Mouse (Mus musculus) hindbrain, embryonic 15.5 days (tissue): ENCODE measurements around the gene Dnmbp. TPM values are rescaled to one million over a fixed set of nuclear protein-coding genes. Genes with fewer than 3 reads are reported as not detected.

Experiments used
- ATAC-seq: fragments of 200-750 bp; cut with Nextera tagmentation; 2 replicates; pipeline ENCODE4 v1.8.0; 2017; ENCODE audit warnings: low read depth, moderate number of reproducible peaks, moderate TSS enrichment; ENCODE audit not compliant: low FRiP score
- H3K27ac ChIP-seq: fragments of 300-500 bp; sonication (generic); replicated peaks from 2 replicates; pipeline ENCODE4 v1.5.1; 2015; ENCODE audit warnings: mild to moderate bottlenecking, inconsistent platforms
- H3K27me3 ChIP-seq: fragments of 300-500 bp; sonication (generic); 2 replicates; pipeline ENCODE4 v1.6.1; 2015; ENCODE audit warnings: control low read depth, inconsistent platforms
- H3K36me3 ChIP-seq: fragments of 300-500 bp; sonication (generic); 2 replicates; pipeline ENCODE4 v1.6.1; 2015; ENCODE audit warnings: control low read depth, inconsistent platforms
- H3K4me1 ChIP-seq: fragments of 300-500 bp; sonication (generic); replicated peaks from 2 replicates; pipeline ENCODE4 v1.6.1; 2015; ENCODE audit warnings: control low read depth, inconsistent platforms
- H3K4me2 ChIP-seq: fragments of 300-500 bp; sonication (generic); 2 replicates; pipeline ENCODE4 v1.6.1; 2015; ENCODE audit warnings: moderate library complexity, mild to moderate bottlenecking, inconsistent platforms
- H3K4me3 ChIP-seq: fragments of 300-500 bp; sonication (generic); 2 replicates; pipeline ENCODE4 v1.5.1; 2015; ENCODE audit warnings: mild to moderate bottlenecking, inconsistent platforms
- H3K9ac ChIP-seq: fragments of 300-500 bp; sonication (generic); 2 replicates; pipeline ENCODE4 v1.6.1; 2015; ENCODE audit warnings: inconsistent platforms
- H3K9me3 ChIP-seq: fragments of 300-500 bp; sonication (generic); 2 replicates; pipeline ENCODE4 v1.6.1; 2016; ENCODE audit warnings: control low read depth, inconsistent platforms
- WGBS: fragments of 180-500 bp; shearing (Covaris S2); methylation state at CpG from one replicate; pipeline ENCODE4 v1.1.7; 2015; 5-methylcytosine and 5-hydroxymethylcytosine counted together
- polyA plus RNA-seq: library from polyadenylated mRNA; unstranded; fragments of >200 nt; fragmentation: Nextera tagmentation; extraction: Ambion mirVana; gene quantifications from 2 replicates; pipeline ENCODE4 v1.2.1, GENCODE M21; 2015

Gene Dnmbp
- polyA plus RNA-seq, 1 experiment from 2014 or later, result 9.1 TPM

DNA sequence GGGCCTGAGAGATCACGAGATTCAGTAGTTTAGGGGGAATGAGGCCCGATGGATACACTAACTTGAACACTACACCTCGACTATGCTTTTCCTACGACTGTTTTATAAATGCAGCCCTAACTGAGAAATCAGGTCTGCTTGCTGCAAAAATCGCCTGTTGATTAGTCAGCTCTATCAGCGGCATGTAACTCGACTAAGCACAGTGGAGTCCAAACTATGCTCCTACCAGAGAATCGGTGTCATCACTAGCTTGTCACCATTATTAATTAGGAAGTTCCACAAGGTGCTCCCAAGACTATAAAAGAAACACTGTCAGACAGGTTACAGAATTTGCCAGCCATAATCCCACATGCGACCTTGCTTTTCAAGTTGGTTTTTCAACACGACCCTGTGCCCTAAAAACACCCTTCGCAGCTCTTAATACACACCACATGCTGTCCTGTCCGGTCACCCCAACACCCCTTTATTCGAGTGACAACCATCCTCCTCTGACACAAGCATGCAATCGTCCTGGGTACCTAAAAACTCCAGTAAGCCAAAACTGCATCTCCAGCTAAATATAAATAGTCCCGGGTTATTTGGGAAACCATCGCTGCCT, 721 bp downstream of the Dnmbp start:
- peak overlapping the region; percentile 78 for H3K4me2 ChIP-seq
- no peaks in the 10 kb centered on the region for H3K36me3 ChIP-seq
- peaks cover 18% of the 10 kb centered on the region for H3K4me1 ChIP-seq
- peak overlapping the region; percentile 79 for H3K9ac ChIP-seq
- ATAC-seq, result no peak
- peak overlapping the region; percentile 80 for H3K4me3 ChIP-seq
- 28% methylated on average over 16 of the region's 16 CpGs for WGBS
- no peaks in the 10 kb centered on the region for H3K9me3 ChIP-seq
- H3K27ac ChIP-seq, result 0 out of 2 replicates have a peak overlapping the region, but pooled peaks have one; percentile 59
- no peaks in the 10 kb centered on the region for H3K27me3 ChIP-seq

DNA sequence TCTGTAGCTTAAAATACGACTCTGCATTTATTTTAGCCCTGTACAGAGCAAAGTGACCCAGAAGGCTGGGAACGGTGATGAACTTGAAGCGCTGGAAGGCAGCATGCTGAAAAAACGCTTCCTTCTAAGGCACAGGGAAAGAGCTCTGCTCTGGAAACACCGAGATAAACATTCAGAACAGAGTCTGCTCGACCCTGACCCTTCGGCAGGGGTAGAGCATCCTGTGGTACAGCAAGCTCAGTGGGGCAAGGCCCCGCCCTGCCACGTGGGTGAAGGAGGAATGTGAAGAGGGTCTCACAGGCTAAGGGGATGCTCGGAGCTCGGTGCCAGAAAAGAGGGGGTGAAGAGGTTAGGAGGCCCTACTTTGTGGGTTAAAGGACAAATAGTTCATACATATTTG, 1.6 kb downstream of the Dnmbp start:
- no peaks in the 10 kb centered on the region for H3K36me3 ChIP-seq
- no peak overlapping the region for H3K27ac ChIP-seq
- H3K9ac ChIP-seq, result no peak overlapping the region
- H3K4me1 ChIP-seq, result peaks cover 18% of the 10 kb centered on the region
- H3K9me3 ChIP-seq, result no peaks in the 10 kb centered on the region
- H3K27me3 ChIP-seq, result no peaks in the 10 kb centered on the region
- H3K4me3 ChIP-seq, result no peak overlapping the region
- WGBS, result 52% methylated on average over 11 of the region's 11 CpGs
- H3K4me2 ChIP-seq, result peak overlapping the region; percentile 30; the same call in 1 of the 2 replicates
- ATAC-seq, result no peak

DNA sequence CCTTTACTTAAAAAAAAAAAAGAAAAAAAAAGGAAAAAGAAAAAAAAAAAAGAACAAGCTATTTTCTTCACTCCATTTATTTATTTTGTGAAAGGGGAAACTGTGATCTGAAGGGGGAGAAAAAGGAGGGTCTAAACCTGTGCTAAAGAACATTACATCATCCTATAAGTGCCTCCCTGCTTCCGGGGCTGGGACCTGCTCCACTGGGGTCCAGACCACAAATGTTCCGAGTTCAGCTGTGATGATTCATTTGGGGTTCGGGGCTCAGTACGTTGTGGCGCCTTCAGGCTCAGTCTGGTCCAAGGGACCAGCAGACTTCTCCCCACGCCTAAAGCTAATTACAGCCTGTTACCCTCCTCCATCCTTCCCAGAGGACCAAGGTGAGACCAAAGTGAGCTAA, 9.1 kb downstream of the Dnmbp start:
- 82% methylated on average over 6 of the region's 6 CpGs for WGBS
- H3K9me3 ChIP-seq, result no peaks in the 10 kb centered on the region
- no peak overlapping the region for H3K9ac ChIP-seq
- H3K4me3 ChIP-seq, result no peak overlapping the region
- H3K4me2 ChIP-seq, result no peak overlapping the region
- peaks cover 7% of the 10 kb centered on the region for H3K4me1 ChIP-seq
- no peak for ATAC-seq
- H3K27ac ChIP-seq, result no peak overlapping the region
- H3K36me3 ChIP-seq, result no peaks in the 10 kb centered on the region
- H3K27me3 ChIP-seq, result no peaks in the 10 kb centered on the region

DNA sequence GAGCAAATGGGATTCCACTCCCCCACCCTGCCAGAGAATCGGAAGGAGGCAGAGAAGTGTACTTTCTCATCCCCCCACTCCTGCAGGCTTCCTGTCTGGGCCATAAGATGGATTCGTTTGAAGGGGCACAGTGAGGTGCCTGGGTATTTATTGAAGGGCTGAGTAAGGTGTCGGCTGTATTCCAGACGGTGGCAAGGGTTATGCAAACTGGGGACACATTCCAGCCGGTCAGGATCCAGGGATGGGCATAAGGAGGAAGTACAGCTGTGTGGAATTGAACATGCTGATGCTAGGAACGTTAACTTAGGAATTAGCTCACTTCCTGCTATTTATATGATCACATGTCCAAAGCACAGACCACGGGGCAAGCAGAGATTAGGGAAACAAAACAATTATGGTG, 9.6 kb downstream of the Dnmbp start:
- Histone ChIP-seq H3K27ac (no peak overlapping the region), H3K9me3 (no peaks in the 10 kb centered on the region), H3K4me2 (no peak overlapping the region), H3K4me3 (no peak overlapping the region), H3K36me3 (no peaks in the 10 kb centered on the region), H3K9ac (no peak overlapping the region), H3K27me3 (no peaks in the 10 kb centered on the region), H3K4me1 (peaks cover 7% of the 10 kb centered on the region)
- ATAC-seq, result no peak
- WGBS, result 28% methylated on average over 7 of the region's 7 CpGs

DNA sequence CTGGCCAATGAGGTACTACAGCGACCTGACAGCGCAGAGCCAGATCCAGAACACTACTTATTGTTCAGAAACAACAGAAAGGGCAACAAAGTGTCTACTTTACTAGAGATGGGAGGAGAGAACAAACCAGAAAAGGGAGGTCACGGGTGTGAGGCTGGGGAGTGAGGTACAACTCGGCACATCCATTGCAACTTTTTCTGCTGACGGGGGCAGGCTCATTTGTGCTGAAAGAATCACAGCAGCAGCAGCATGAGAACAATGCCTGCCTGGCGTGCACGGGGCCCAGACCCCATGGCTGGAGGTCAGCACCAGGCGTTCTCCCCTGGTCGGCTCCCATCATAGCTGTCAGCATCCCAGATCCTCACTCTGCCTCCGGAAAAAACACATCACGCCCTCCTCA, 10.1 kb downstream of the Dnmbp start:
- H3K4me1 ChIP-seq, result peaks cover 7% of the 10 kb centered on the region
- no peak overlapping the region for H3K9ac ChIP-seq
- H3K27ac ChIP-seq, result no peak overlapping the region
- H3K9me3 ChIP-seq, result no peaks in the 10 kb centered on the region
- no peaks in the 10 kb centered on the region for H3K27me3 ChIP-seq
- no peaks in the 10 kb centered on the region for H3K36me3 ChIP-seq
- no peak overlapping the region for H3K4me2 ChIP-seq
- no peak for ATAC-seq
- no peak overlapping the region for H3K4me3 ChIP-seq
- 11% methylated on average over 11 of the region's 11 CpGs for WGBS

DNA sequence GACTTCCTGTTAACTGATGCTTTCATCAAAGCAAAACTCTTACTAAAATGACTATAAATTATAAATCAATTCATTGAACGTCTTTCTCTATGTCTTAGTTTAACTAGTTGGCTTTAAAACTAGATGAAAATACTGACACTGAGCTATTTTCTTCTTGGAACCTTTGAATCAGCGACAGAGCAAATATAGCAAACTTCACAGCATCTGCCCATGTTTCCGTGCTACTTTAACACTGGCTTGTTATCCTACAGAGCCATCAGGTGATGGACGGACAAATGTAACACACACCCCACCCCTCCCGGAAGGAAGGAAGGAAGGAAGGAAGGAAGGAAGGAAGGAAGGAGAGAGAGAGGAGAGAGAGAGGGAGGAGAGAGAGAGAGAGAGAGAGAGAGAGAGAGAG, 12.0 kb downstream of the Dnmbp start:
- Histone ChIP-seq H3K4me1 (peaks cover 7% of the 10 kb centered on the region), H3K27me3 (no peaks in the 10 kb centered on the region), H3K9me3 (no peaks in the 10 kb centered on the region), H3K27ac (no peak overlapping the region), H3K36me3 (no peaks in the 10 kb centered on the region), H3K4me3 (no peak overlapping the region), H3K4me2 (no peak overlapping the region), H3K9ac (no peak overlapping the region)
- no peak for ATAC-seq
- WGBS, result 75% methylated on average over 5 of the region's 5 CpGs

DNA sequence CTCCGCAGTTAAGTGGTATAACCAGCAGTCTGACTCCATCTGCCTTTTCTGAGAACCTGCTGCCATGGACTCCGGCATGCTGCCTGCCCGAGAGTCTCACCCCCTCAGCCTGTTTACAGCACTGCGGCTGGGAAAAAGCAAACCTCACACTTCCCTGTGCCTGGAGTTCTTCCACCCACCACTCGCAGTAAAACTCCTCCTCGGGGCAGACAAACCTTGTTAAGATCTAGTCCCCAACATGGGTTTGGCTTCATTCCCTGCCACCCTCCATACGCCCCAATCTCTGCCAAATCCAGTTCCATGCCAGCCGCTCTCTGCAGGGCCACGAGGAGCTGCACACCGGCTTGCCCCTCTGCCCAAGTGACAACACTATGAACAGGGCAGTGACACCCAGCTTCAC, 12.9 kb downstream of the Dnmbp start:
- no peak overlapping the region for H3K9ac ChIP-seq
- no peak overlapping the region for H3K4me3 ChIP-seq
- ATAC-seq, result no peak
- no peaks in the 10 kb centered on the region for H3K36me3 ChIP-seq
- H3K9me3 ChIP-seq, result no peaks in the 10 kb centered on the region
- WGBS, result 62% methylated on average over 10 of the region's 10 CpGs
- peaks cover 7% of the 10 kb centered on the region for H3K4me1 ChIP-seq
- H3K27ac ChIP-seq, result no peak overlapping the region
- H3K4me2 ChIP-seq, result no peak overlapping the region
- no peaks in the 10 kb centered on the region for H3K27me3 ChIP-seq

DNA sequence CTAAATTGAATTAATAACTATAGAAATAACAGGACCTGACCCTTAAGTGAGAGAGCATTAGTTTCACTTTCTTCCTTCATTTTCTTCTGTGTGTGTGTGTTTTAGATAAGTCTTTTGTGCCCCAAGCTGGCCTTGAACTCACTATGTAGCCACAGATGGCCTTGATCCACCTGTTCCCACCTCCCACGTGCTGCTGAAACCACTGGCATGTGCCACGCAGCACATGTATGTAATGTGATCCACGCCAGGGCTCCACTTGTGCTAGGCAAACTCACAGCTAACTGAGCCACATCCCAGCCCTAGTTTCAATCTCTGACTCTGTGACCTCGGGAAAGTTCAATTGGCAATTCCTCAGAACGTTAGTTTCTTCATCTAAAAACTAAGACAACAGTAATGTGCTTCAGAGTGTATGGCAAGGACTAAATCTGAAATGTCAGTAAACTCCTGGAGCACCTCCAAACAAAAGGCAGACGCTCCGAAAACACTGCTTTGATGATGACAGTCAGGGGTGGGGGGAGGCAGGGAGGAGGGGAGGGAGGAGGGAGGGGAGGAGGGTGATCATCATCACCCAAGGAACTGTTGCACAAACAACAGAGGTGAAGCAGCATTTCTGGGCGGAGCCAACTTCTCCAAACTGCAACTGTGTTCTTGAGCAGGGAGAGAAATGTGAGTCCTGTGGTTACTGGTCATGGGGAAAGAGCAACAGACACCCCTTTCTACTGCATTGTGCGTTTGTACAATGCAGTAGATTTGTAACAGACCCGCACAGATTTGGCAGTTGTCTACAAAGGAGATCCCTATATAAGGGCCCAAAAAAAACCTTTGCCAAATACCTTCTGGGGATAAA, 13.6 kb downstream of the Dnmbp start:
- no peaks in the 10 kb centered on the region for H3K36me3 ChIP-seq
- H3K4me1 ChIP-seq, result peaks cover 7% of the 10 kb centered on the region
- WGBS, result 78% methylated on average over 10 of the region's 10 CpGs
- H3K4me3 ChIP-seq, result no peak overlapping the region
- H3K9ac ChIP-seq, result no peak overlapping the region
- no peaks in the 10 kb centered on the region for H3K9me3 ChIP-seq
- H3K27ac ChIP-seq, result no peak overlapping the region
- H3K4me2 ChIP-seq, result no peak overlapping the region
- no peaks in the 10 kb centered on the region for H3K27me3 ChIP-seq
- no peak for ATAC-seq

DNA sequence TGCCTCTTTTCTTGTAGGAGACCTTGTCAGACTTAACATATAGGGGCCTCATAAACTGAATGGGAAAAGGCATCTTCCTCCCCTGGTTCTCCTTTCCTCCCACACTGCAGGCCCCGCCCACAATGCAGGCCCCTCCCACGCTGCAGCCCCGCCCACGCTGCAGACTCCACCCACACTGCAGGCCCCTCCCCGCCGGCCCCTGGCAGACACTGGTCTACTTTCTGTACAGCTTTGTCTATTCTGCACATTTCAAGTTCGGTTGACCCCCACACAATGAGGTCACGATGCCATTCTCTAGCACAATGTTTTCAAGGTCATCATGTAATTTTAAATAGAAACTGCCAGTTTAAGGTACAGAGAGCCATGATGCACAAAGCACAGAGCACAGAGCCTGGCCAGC, 15.6 kb downstream of the Dnmbp start:
- H3K36me3 ChIP-seq, result no peaks in the 10 kb centered on the region
- H3K27me3 ChIP-seq, result no peaks in the 10 kb centered on the region
- no peaks in the 10 kb centered on the region for H3K9me3 ChIP-seq
- WGBS, result 72% methylated on average over 8 of the region's 8 CpGs
- H3K4me2 ChIP-seq, result no peak overlapping the region
- H3K4me1 ChIP-seq, result peaks cover 15% of the 10 kb centered on the region
- H3K4me3 ChIP-seq, result no peak overlapping the region
- no peak overlapping the region for H3K27ac ChIP-seq
- ATAC-seq, result no peak
- no peak overlapping the region for H3K9ac ChIP-seq

DNA sequence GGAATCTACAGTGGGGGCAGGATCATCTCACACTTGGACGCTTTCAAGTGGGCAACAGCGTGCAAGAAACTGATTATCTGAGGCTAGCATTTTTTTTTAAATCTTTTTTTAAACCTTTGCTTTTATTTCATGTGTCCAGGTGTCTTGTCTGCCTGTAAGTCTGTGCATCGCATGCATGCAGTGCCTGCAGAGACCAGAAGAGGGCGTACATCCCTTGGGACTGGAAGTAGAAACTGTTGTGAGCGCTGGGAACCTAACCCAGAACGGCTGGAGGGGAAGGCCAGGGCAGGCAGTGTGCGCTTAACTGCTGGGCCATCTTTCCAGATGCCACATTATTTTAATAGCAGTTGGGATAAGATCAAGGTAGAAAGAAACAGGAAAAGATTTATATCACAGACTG, 17.0 kb downstream of the Dnmbp start:
- Histone ChIP-seq H3K4me1 (peaks cover 15% of the 10 kb centered on the region), H3K36me3 (no peaks in the 10 kb centered on the region), H3K9me3 (no peaks in the 10 kb centered on the region), H3K27me3 (no peaks in the 10 kb centered on the region), H3K9ac (no peak overlapping the region), H3K4me2 (no peak overlapping the region), H3K27ac (no peak overlapping the region), H3K4me3 (no peak overlapping the region)
- 97% methylated on average over 7 of the region's 7 CpGs for WGBS
- ATAC-seq, result no peak

DNA sequence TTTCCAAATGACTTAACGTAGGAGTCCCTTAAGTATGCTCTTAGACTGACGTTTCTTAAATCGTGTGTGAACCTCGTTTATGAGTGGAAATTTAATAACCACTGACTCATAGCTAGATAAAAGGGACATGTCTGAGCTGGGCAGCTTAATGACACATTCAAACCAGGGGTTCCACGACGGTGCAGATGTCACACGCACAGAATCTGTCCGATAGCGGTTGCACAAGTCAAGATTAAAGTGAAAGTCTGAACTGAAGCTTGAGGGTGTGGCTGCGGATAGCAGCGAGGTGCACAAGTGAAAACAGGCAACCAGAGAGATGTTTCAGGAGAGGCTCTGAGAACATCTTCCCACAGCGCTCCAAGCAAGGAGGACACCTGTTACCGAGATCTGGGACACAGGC, 18.6 kb downstream of the Dnmbp start:
- H3K9ac ChIP-seq, result no peak overlapping the region
- H3K4me2 ChIP-seq, result no peak overlapping the region
- H3K9me3 ChIP-seq, result no peaks in the 10 kb centered on the region
- WGBS, result 62% methylated on average over 13 of the region's 13 CpGs
- ATAC-seq, result no peak
- H3K4me1 ChIP-seq, result peaks cover 7% of the 10 kb centered on the region
- H3K27me3 ChIP-seq, result no peaks in the 10 kb centered on the region
- H3K27ac ChIP-seq, result no peak overlapping the region
- H3K36me3 ChIP-seq, result no peaks in the 10 kb centered on the region
- H3K4me3 ChIP-seq, result no peak overlapping the region

DNA sequence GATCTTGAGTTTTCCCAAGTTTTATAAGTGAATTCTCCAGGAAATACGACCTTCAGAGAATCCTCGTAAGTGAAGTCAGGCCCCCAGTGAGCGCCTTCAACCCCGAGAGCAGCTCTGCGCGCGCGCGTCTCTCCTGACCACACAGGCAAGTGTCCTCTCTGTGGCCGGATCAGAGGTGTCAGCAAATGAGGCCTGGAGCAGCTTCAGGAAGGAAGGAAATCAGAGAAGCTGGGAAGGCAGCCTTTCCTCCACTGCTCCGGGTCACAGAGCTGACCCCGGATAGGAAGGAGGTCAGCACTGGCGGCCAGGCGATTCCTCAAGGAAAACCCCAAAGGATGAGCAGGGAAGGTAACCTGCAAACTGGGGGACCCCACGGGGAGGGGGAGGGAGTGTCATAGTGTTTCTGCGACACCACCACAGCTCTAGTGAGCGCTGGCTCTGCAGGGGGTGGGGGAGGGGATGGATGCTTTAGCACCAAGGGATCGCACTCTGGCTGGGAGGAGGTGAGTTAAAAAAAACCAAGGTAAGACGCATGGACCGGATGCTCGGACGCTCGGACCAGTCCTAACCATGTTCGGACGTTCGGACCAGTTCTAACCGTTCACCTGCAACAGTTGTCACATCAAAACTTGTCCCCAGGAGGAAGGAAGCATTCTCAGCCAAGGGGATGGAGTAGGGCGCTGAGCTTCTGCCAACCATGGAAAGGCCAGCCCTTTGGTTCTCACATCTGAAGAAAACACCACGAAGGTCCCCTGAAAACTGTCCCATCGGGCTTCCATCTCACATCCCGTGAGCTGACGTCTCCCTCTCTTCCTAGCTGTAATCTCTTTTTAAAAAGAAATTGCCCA, 19.3 kb downstream of the Dnmbp start:
- 25% methylated on average over 32 of the region's 32 CpGs for WGBS
- H3K9me3 ChIP-seq, result no peaks in the 10 kb centered on the region
- H3K4me1 ChIP-seq, result peaks cover 7% of the 10 kb centered on the region
- no peaks in the 10 kb centered on the region for H3K27me3 ChIP-seq
- peak overlapping the region; percentile 9; the same call in 1 of the 2 replicates for H3K4me2 ChIP-seq
- no peak overlapping the region for H3K4me3 ChIP-seq
- no peak for ATAC-seq
- H3K27ac ChIP-seq, result no peak overlapping the region
- H3K36me3 ChIP-seq, result no peaks in the 10 kb centered on the region
- no peak overlapping the region for H3K9ac ChIP-seq
